ENCODE assay signal across 8 mouse cellular contexts in genomic region chr6:67268245-67268612, GRCm38 (mm10). TPM values are rescaled to one million over a fixed set of nuclear protein-coding genes. Genes with fewer than 3 reads are reported as not detected.
DNase-seq lines count a peak whose midpoint lies in the region; ATAC-seq and TF ChIP-seq lines count a peak whose summit lies in the region.

No protein-coding gene starts in this region.

- H3K9ac ChIP-seq in kidney, embryonic 15.5 days = peak overlapping the region; percentile 97
- peak overlapping the region; percentile 98 for H3K9ac ChIP-seq in hindbrain, embryonic 16.5 days (ENCODE audit: low read depth, low read length)
- peak overlapping the region; percentile 96 for H3K9ac ChIP-seq in midbrain, embryonic 16.5 days (ENCODE audit: low read depth, low read length)

- peaks cover 5% of the 10 kb centered on the region for H3K4me1 ChIP-seq in kidney, embryonic 15.5 days
- no peaks in the 10 kb centered on the region for H3K4me1 ChIP-seq in cortical plate, adult 2 months (ENCODE audit: control insufficient read depth, insufficient read depth, low read length)
- H3K4me1 ChIP-seq in hindbrain, embryonic 16.5 days (ENCODE audit: control insufficient read depth, insufficient read depth, low read depth, low read length) = peaks cover 14% of the 10 kb centered on the region
- H3K4me1 ChIP-seq in midbrain, embryonic 16.5 days (ENCODE audit: control insufficient read depth, insufficient read depth, low read length) = peaks cover 14% of the 10 kb centered on the region

- WGBS in kidney, embryonic 15.5 days = 2% methylated on average over 2 of the region's 2 CpGs
- WGBS in hindbrain, embryonic 16.5 days = 0% methylated on average over 2 of the region's 2 CpGs
- 0% methylated on average over 2 of the region's 2 CpGs for WGBS in midbrain, embryonic 16.5 days

- ATAC-seq in kidney, embryonic 15.5 days (replicated peaks; ENCODE audit: low FRiP score) = no peak
- ATAC-seq in hindbrain, embryonic 16.5 days = no peak
- ATAC-seq in midbrain, embryonic 16.5 days = no peak
- no peak for ATAC-seq in cerebellum, adult (ENCODE audit: insufficient number of reproducible peaks, low FRiP score, low TSS enrichment)

- TF ChIP-seq POLR2A in cortical plate, adult 2 months (IDR thresholded peaks at IDR 0.05; ENCODE audit: extremely low read depth, insufficient read depth, low read length) = no peak

- peak overlapping the region; percentile 62 for H3K4me2 ChIP-seq in kidney, embryonic 15.5 days
- H3K4me2 ChIP-seq in hindbrain, embryonic 16.5 days (ENCODE audit: low read length) = peak overlapping the region; percentile 68
- H3K4me2 ChIP-seq in midbrain, embryonic 16.5 days (ENCODE audit: low read length) = peak overlapping the region; percentile 90

- no peaks in the 10 kb centered on the region for H3K27me3 ChIP-seq in kidney, embryonic 15.5 days
- H3K27me3 ChIP-seq in hindbrain, embryonic 16.5 days (replicated peaks; ENCODE audit: control insufficient read depth, insufficient read depth, low read length) = no peaks in the 10 kb centered on the region
- no peaks in the 10 kb centered on the region for H3K27me3 ChIP-seq in midbrain, embryonic 16.5 days (ENCODE audit: control insufficient read depth, insufficient read depth, low read depth, low read length)

- peak overlapping the region; percentile 99 for H3K4me3 ChIP-seq in kidney, embryonic 15.5 days (replicated peaks)
- peak overlapping the region; percentile 70 for H3K4me3 ChIP-seq in cortical plate, adult 2 months (ENCODE audit: insufficient read depth, low read length)
- peak overlapping the region; percentile 60 for H3K4me3 ChIP-seq in hindbrain, embryonic 16.5 days (ENCODE audit: low read length)
- H3K4me3 ChIP-seq in midbrain, embryonic 16.5 days (ENCODE audit: low read depth, low read length) = peak overlapping the region; percentile 100

- no peaks in the 10 kb centered on the region for H3K9me3 ChIP-seq in kidney, embryonic 15.5 days (replicated peaks)
- no peaks in the 10 kb centered on the region for H3K9me3 ChIP-seq in hindbrain, embryonic 16.5 days (ENCODE audit: control insufficient read depth, low read length)
- H3K9me3 ChIP-seq in midbrain, embryonic 16.5 days (replicated peaks; ENCODE audit: control insufficient read depth, low read length, poor library complexity, severe bottlenecking) = no peaks in the 10 kb centered on the region

- H3K36me3 ChIP-seq in kidney, embryonic 15.5 days = peaks cover 16% of the 10 kb centered on the region
- H3K36me3 ChIP-seq in hindbrain, embryonic 16.5 days (ENCODE audit: control insufficient read depth, insufficient read depth, low read length) = peaks cover 4% of the 10 kb centered on the region; the same call in 1 of the 2 replicates
- peaks cover 5% of the 10 kb centered on the region; the same call in 1 of the 2 replicates for H3K36me3 ChIP-seq in midbrain, embryonic 16.5 days (ENCODE audit: control insufficient read depth, insufficient read depth, low read length)

- TF ChIP-seq CTCF in cortical plate, adult 2 months (IDR thresholded peaks at IDR 0.05; ENCODE audit: extremely low read depth, insufficient read depth, low read length) = no peak

- H3K27ac ChIP-seq in kidney, embryonic 15.5 days = no peak overlapping the region
- H3K27ac ChIP-seq in cortical plate, adult 2 months (ENCODE audit: insufficient read depth, low read length) = no peak overlapping the region
- no peak overlapping the region for H3K27ac ChIP-seq in hindbrain, embryonic 16.5 days (ENCODE audit: low read depth, low read length)
- no peak overlapping the region; the same call in 1 of the 2 replicates for H3K27ac ChIP-seq in midbrain, embryonic 16.5 days (ENCODE audit: low read length)

- no peak for DNase-seq in kidney, adult 11 months
- DNase-seq in adrenal gland, adult 18-20 months (ENCODE audit: low spot score in 2 of 2) = no peak
- DNase-seq in thymus, adult 18-20 months = no peak

RNA-seq across cellular contexts. Expression of gene Serbp1, which starts 30.3 kb away (rescaled TPM):
- polyA plus RNA-seq in kidney, embryonic 15.5 days (2015; fragmentation: Nextera tagmentation; extraction: Ambion mirVana) = 435 and 444 TPM in 2 replicates
- polyA plus RNA-seq in cortical plate, adult 2 months (2012; rRNA removed) = 179 and 201 TPM in 2 replicates
- polyA plus RNA-seq in hindbrain, embryonic 16.5 days (2015; fragmentation: Nextera tagmentation; extraction: Ambion mirVana) = 277 and 281 TPM in 2 replicates
- polyA plus RNA-seq in midbrain, embryonic 16.5 days (2015; fragmentation: Nextera tagmentation; extraction: Ambion mirVana) = 270 and 283 TPM in 2 replicates
- total RNA-seq in adrenal gland, adult 18-20 months (2021) = 100 to 1,000 TPM; 263 to 321 TPM
